8 mouse cellular contexts compared by ENCODE assay signal in the genomic region with DNA sequence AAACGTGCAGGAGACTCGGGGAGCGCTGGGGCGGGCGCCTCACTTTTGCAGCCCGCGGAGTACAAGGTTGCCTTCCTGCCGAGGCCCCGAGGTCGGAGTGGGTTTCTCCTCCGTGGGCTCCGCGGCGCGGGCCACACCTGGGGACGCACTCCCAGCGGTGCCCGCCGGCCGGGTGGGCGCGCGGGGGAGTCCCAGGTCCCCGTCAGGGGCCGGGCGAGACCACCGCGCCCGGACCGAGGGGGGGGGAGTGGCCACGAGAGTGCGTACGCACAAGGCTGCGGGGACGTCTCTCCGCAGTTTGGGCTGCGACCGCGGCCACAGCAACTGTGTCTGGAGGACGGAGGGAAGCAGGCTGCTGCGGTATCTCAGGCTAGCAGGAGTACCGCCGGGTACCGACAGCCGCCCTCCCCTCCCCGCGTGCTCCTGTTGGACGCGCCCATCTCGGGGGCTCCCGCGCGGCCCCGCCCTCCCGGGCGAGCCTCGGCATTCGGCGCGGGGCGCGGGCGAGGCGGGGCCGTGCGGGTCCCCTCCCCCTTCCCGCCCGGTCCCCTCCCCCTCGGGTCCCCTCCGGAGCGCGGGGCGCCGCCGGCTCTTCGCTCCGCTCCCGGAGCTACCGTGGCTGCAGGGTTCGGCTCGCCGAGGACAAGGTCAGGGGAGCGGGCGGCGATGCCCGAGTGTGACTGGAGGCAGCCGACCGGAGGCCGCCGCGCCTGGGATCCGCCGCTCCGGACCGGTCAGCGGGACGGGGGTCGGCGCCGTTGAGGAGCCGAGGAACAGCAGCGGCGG. TPM values are rescaled to one million over a fixed set of nuclear protein-coding genes. Genes with fewer than 3 reads are reported as not detected.
DNase-seq lines count a peak whose midpoint lies in the region; ATAC-seq and TF ChIP-seq lines count a peak whose summit lies in the region.

Gene Atrnl1 (plus strand): TSS at position 559 of the 786 bp plus-strand sequence.

- H3K36me3 ChIP-seq in G1E (replicated peaks), result no peaks in the 10 kb centered on the region
- H3K36me3 ChIP-seq in forebrain, embryonic 15.5 days, result no peaks in the 10 kb centered on the region
- no peaks in the 10 kb centered on the region for H3K36me3 ChIP-seq in lung, embryonic 15.5 days

- WGBS in forebrain, embryonic 15.5 days, result under 1% methylated on average over 65 of the region's 103 CpGs
- under 1% methylated on average over 71 of the region's 103 CpGs for WGBS in lung, embryonic 15.5 days
- under 1% methylated on average over 89 of the region's 103 CpGs for WGBS in olfactory bulb, adult 2 months

- peak within 1 kb of the TSS; percentile 97 for H3K4me2 ChIP-seq in forebrain, embryonic 15.5 days (replicated peaks)
- H3K4me2 ChIP-seq in lung, embryonic 15.5 days, result peak within 1 kb of the TSS; percentile 91

- intact Hi-C loops in heart, postnatal 25 days (cut with DNase I), result no loop called here

- no peaks in the 10 kb centered on the region for H3K9me3 ChIP-seq in G1E (replicated peaks)
- H3K9me3 ChIP-seq in forebrain, embryonic 15.5 days, result no peaks in the 10 kb centered on the region
- H3K9me3 ChIP-seq in lung, embryonic 15.5 days, result no peaks in the 10 kb centered on the region

- no peak for TF ChIP-seq CTCF in G1E (IDR thresholded peaks at IDR 0.05; ENCODE audit: low read depth, low read length)
- TF ChIP-seq CTCF in olfactory bulb, adult 2 months (IDR thresholded peaks at IDR 0.05; ENCODE audit: insufficient read depth, low read depth, low read length), result no peak

- H3K27me3 ChIP-seq in G1E (ENCODE audit: insufficient read depth, low read length), result peaks cover 8% of the 10 kb centered on the region; the same call in 1 of the 2 replicates
- H3K27me3 ChIP-seq in forebrain, embryonic 15.5 days, result no peaks in the 10 kb centered on the region
- H3K27me3 ChIP-seq in lung, embryonic 15.5 days, result no peaks in the 10 kb centered on the region

- peak; percentile 70 for ATAC-seq in G1E (ENCODE audit: extremely low read depth, insufficient number of reproducible peaks, low FRiP score, poor library complexity, severe bottlenecking)
- ATAC-seq in forebrain, embryonic 15.5 days (replicated peaks), result peak; percentile 92
- peak; percentile 89 for ATAC-seq in lung, embryonic 15.5 days (ENCODE audit: borderline replicate concordance, extremely low read depth, low FRiP score, low TSS enrichment)

- H3K9ac ChIP-seq in forebrain, embryonic 15.5 days (replicated peaks), result peak within 1 kb of the TSS; percentile 86
- H3K9ac ChIP-seq in lung, embryonic 15.5 days, result peak within 1 kb of the TSS; percentile 82

- peak; percentile 79 for DNase-seq in G1E (ENCODE audit: low spot score)
- peak; percentile 53 for DNase-seq in cerebellum, adult 11-12 months
- DNase-seq in heart, postnatal 25 days (ENCODE audit: low spot score), result peak; percentile 75
- DNase-seq in layer of hippocampus, adult 8-10 months (ENCODE audit: low spot score in 2 of 2), result peak; percentile 57 to 81
- DNase-seq in thymus, adult 18-20 months, result peak; percentile 69 to 77

- H3K27ac ChIP-seq in forebrain, embryonic 15.5 days (replicated peaks), result peak within 1 kb of the TSS; percentile 98
- peak within 1 kb of the TSS; percentile 98 for H3K27ac ChIP-seq in lung, embryonic 15.5 days
- H3K27ac ChIP-seq in olfactory bulb, adult 2 months (ENCODE audit: insufficient read depth, low read depth, low read length), result peak within 1 kb of the TSS; percentile 96

- H3K4me3 ChIP-seq in G1E (ENCODE audit: low read depth, low read length), result peak within 1 kb of the TSS; percentile 82
- peak within 1 kb of the TSS; percentile 99 for H3K4me3 ChIP-seq in forebrain, embryonic 15.5 days
- H3K4me3 ChIP-seq in lung, embryonic 15.5 days, result peak within 1 kb of the TSS; percentile 96
- peak within 1 kb of the TSS; percentile 65 for H3K4me3 ChIP-seq in olfactory bulb, adult 2 months (ENCODE audit: insufficient read depth, low read depth, low read length)

- peak; percentile 37 for TF ChIP-seq POLR2A in olfactory bulb, adult 2 months (IDR thresholded peaks at IDR 0.05; ENCODE audit: insufficient read depth, low read depth, low read length)

- peaks cover 20% of the 10 kb centered on the region for H3K4me1 ChIP-seq in G1E (ENCODE audit: insufficient read depth, low read depth, low read length)
- H3K4me1 ChIP-seq in forebrain, embryonic 15.5 days, result peaks cover 42% of the 10 kb centered on the region
- peaks cover 14% of the 10 kb centered on the region for H3K4me1 ChIP-seq in lung, embryonic 15.5 days
- peaks cover 7% of the 10 kb centered on the region; the same call in 1 of the 2 replicates for H3K4me1 ChIP-seq in olfactory bulb, adult 2 months (ENCODE audit: control insufficient read depth, insufficient read depth, low read length)

RNA-seq across cellular contexts. Expression of gene Atrnl1, which starts in this region (rescaled TPM):
- total RNA-seq in G1E (2014; fragmentation: Nextera tagmentation) (3.2 and 3.6 TPM in 2 replicates), G1E (2017) (5.8 and 6.2 TPM in 2 replicates)
- polyA plus RNA-seq in G1E (2012), result 0.52 and 0.68 TPM in 2 replicates
- 8.0 and 8.9 TPM in 2 replicates for polyA plus RNA-seq in forebrain, embryonic 15.5 days (2015; fragmentation: Nextera tagmentation; extraction: Ambion mirVana)
- total RNA-seq in heart, postnatal 25 days (2021), result 10 to 100 TPM; 13.8 to 16.1 TPM
- total RNA-seq in layer of hippocampus, adult 8-10 months (2022), result 10 to 100 TPM; 60.7 to 70.3 (median 65.2) TPM
- polyA plus RNA-seq in lung, embryonic 15.5 days (2015; fragmentation: Nextera tagmentation; extraction: Ambion mirVana), result 5.3 and 5.6 TPM in 2 replicates
- not detected in 2 replicates for polyA plus RNA-seq in olfactory bulb, adult 2 months (2012; ENCODE audit: insufficient read depth, insufficient read length, low replicate concordance, missing spikeins)

Comparison
In these comparisons a context has a peak if more than half of its experiments do, and no peak if none do; other contexts are left out.
1. Peak in every context shown above with its lines: DNase-seq, ATAC-seq, H3K4me3 ChIP-seq and H3K27ac ChIP-seq.